Mouse (Mus musculus) heart, postnatal 0 days (tissue): ENCODE data around the gene Vmn1r231.

Experiments
- CTCF ChIP-seq: IDR thresholded peaks from 2 replicates; pipeline ENCODE4 v1.5.1; 2016; ENCODE audit warnings: antibody characterized with exemption, control low read depth, low read depth
- EP300 ChIP-seq: IDR thresholded peaks from 2 replicates; pipeline ENCODE4 v1.6.1; 2016; ENCODE audit warnings: antibody characterized with exemption, low read depth

GRCm38 (mm10) chr17:20946026-20946565 is 41.2 kb upstream of the Vmn1r231 start:
- TF ChIP-seq CTCF (no peak), EP300 (no peak)
